Mouse (Mus musculus): Measurements from ENCODE around the gene Ctsw. TPM values are rescaled to one million over a fixed set of nuclear protein-coding genes. Genes with fewer than 3 reads are reported as not detected.

Gene Ctsw
- polyA plus RNA-seq, 1 experiment = 7.2 TPM

GRCm38 (mm10) chr19:5455568-5455967 lies 12.7 kb downstream of the Ctsw start:
- Histone ChIP-seq H3K4me2 (ENCODE audit: low read depth) (peak overlapping the region; percentile 93), H3K4me3 (peak overlapping the region; percentile 48), H3K36me3 (ENCODE audit: control insufficient read depth, insufficient read depth) (peaks cover 6% of the 10 kb centered on the region), H3K79me2 (ENCODE audit: control insufficient read depth, insufficient read depth) (peaks cover 57% of the 10 kb centered on the region), H3ac (ENCODE audit: control insufficient read depth, insufficient read length) (no peak overlapping the region), H3K27me3 (ENCODE audit: control insufficient read depth, insufficient read depth, insufficient read length) (no peaks in the 10 kb centered on the region)
- no peak for TF ChIP-seq TCF3 (IDR thresholded peaks at IDR 0.05; ENCODE audit: insufficient read length, low read depth)
- no peak for TF ChIP-seq MYOG (IDR thresholded peaks at IDR 0.05; ENCODE audit: control insufficient read depth in 1 of 3, insufficient read depth in 1 of 3, insufficient read length in 2 of 3, low read depth in 2 of 3)
- TF ChIP-seq USF1 (IDR thresholded peaks at IDR 0.05; ENCODE audit: low read depth) = no peak
- no peak for TF ChIP-seq MAX (IDR thresholded peaks at IDR 0.05; ENCODE audit: low read depth)
- no peak for TF ChIP-seq SRF (IDR thresholded peaks at IDR 0.05; ENCODE audit: control insufficient read depth, insufficient read length, low read depth)
- TF ChIP-seq CEBPB (IDR thresholded peaks at IDR 0.05; ENCODE audit: insufficient read depth, poor library complexity, severe bottlenecking) = no peak
- TF ChIP-seq REST (IDR thresholded peaks at IDR 0.05; ENCODE audit: insufficient read depth, insufficient read length) = no peak
- TF ChIP-seq E2F4 (IDR thresholded peaks at IDR 0.05; ENCODE audit: insufficient read depth) = no peak
- TF ChIP-seq POLR2A (IDR thresholded peaks at IDR 0.05; ENCODE audit: insufficient read length, low read depth) = no peak
- TF ChIP-seq MYOD1 (IDR thresholded peaks at IDR 0.05; ENCODE audit: control insufficient read depth in 1 of 3, insufficient read length in 2 of 3, low read depth in 2 of 3) = no peak
- TF ChIP-seq POLR2AphosphoS2 (IDR thresholded peaks at IDR 0.05; ENCODE audit: insufficient read length, low read depth) = no peak
- no peak for TF ChIP-seq TCF12 (IDR thresholded peaks at IDR 0.05; ENCODE audit: insufficient read depth, poor library complexity, severe bottlenecking)

- Histone ChIP-seq H3ac (ENCODE audit: control insufficient read depth, insufficient read length) (no peak overlapping the region), H3K79me2 (ENCODE audit: control insufficient read depth, insufficient read depth) (peaks cover 61% of the 10 kb centered on the region), H3K36me3 (ENCODE audit: control insufficient read depth, insufficient read depth) (peaks cover 6% of the 10 kb centered on the region), H3K27me3 (ENCODE audit: control insufficient read depth, insufficient read depth, insufficient read length) (no peaks in the 10 kb centered on the region), H3K4me2 (ENCODE audit: low read depth) (peak overlapping the region; percentile 93), H3K4me3 (no peak overlapping the region)
- TF ChIP-seq SRF (IDR thresholded peaks at IDR 0.05; ENCODE audit: control insufficient read depth, insufficient read length, low read depth) = no peak
- TF ChIP-seq POLR2A (IDR thresholded peaks at IDR 0.05; ENCODE audit: insufficient read length, low read depth) = peak; percentile 4
These were observed 13.3 kb downstream of the Ctsw start for GRCm38 (mm10) chr19:5455037-5455436.

- peaks cover 6% of the 10 kb centered on the region for H3K36me3 ChIP-seq (ENCODE audit: control insufficient read depth, insufficient read depth)
These were observed 16.5 kb downstream of the Ctsw start for GRCm38 (mm10) chr19:5451766-5452165.

GRCm38 (mm10) chr19:5449673-5450072 lies 18.6 kb downstream of the Ctsw start:
- H3K36me3 ChIP-seq (ENCODE audit: control insufficient read depth, insufficient read depth) = peaks cover 6% of the 10 kb centered on the region
- H3K79me2 ChIP-seq (ENCODE audit: control insufficient read depth, insufficient read depth) = peaks cover 63% of the 10 kb centered on the region
- H3ac ChIP-seq (ENCODE audit: control insufficient read depth, insufficient read length) = no peak overlapping the region
- TF ChIP-seq TCF3 (IDR thresholded peaks at IDR 0.05; ENCODE audit: insufficient read length, low read depth) = no peak
- no peak for TF ChIP-seq E2F4 (IDR thresholded peaks at IDR 0.05; ENCODE audit: insufficient read depth)
- TF ChIP-seq REST (IDR thresholded peaks at IDR 0.05; ENCODE audit: insufficient read depth, insufficient read length) = no peak
- no peak for TF ChIP-seq POLR2A (IDR thresholded peaks at IDR 0.05; ENCODE audit: insufficient read length, low read depth)
- TF ChIP-seq POLR2AphosphoS2 (IDR thresholded peaks at IDR 0.05; ENCODE audit: insufficient read length, low read depth) = no peak
- no peak for TF ChIP-seq TCF12 (IDR thresholded peaks at IDR 0.05; ENCODE audit: insufficient read depth, poor library complexity, severe bottlenecking)
- no peak for TF ChIP-seq MAX (IDR thresholded peaks at IDR 0.05; ENCODE audit: low read depth)
- TF ChIP-seq USF1 (IDR thresholded peaks at IDR 0.05; ENCODE audit: low read depth) = no peak
- no peaks in the 10 kb centered on the region for H3K27me3 ChIP-seq (ENCODE audit: control insufficient read depth, insufficient read depth, insufficient read length)
- peak overlapping the region; percentile 86 for H3K4me2 ChIP-seq (ENCODE audit: low read depth)
- H3K4me3 ChIP-seq = peak overlapping the region; percentile 89

More at GRCm38 (mm10) chr19:5451766-5452165, 16.5 kb downstream of the Ctsw start:
- Histone ChIP-seq H3ac (ENCODE audit: control insufficient read depth, insufficient read length) (no peak overlapping the region), H3K4me2 (ENCODE audit: low read depth) (no peak overlapping the region), H3K27me3 (ENCODE audit: control insufficient read depth, insufficient read depth, insufficient read length) (no peaks in the 10 kb centered on the region), H3K79me2 (ENCODE audit: control insufficient read depth, insufficient read depth) (peaks cover 83% of the 10 kb centered on the region), H3K4me3 (no peak overlapping the region)
- TF ChIP-seq E2F4 (IDR thresholded peaks at IDR 0.05; ENCODE audit: insufficient read depth) (no peak), MAX (IDR thresholded peaks at IDR 0.05; ENCODE audit: low read depth) (no peak), POLR2AphosphoS2 (IDR thresholded peaks at IDR 0.05; ENCODE audit: insufficient read length, low read depth) (no peak), MYOD1 (IDR thresholded peaks at IDR 0.05; ENCODE audit: control insufficient read depth in 1 of 3, insufficient read length in 2 of 3, low read depth in 2 of 3) (no peak), SRF (IDR thresholded peaks at IDR 0.05; ENCODE audit: control insufficient read depth, insufficient read length, low read depth) (no peak), USF1 (IDR thresholded peaks at IDR 0.05; ENCODE audit: low read depth) (no peak), POLR2A (IDR thresholded peaks at IDR 0.05; ENCODE audit: insufficient read length, low read depth) (no peak), CEBPB (IDR thresholded peaks at IDR 0.05; ENCODE audit: insufficient read depth, poor library complexity, severe bottlenecking) (no peak), MYOG (IDR thresholded peaks at IDR 0.05; ENCODE audit: control insufficient read depth in 1 of 3, insufficient read depth in 1 of 3, insufficient read length in 2 of 3, low read depth in 2 of 3) (no peak), REST (IDR thresholded peaks at IDR 0.05; ENCODE audit: insufficient read depth, insufficient read length) (no peak), TCF12 (IDR thresholded peaks at IDR 0.05; ENCODE audit: insufficient read depth, poor library complexity, severe bottlenecking) (no peak), TCF3 (IDR thresholded peaks at IDR 0.05; ENCODE audit: insufficient read length, low read depth) (no peak)

GRCm38 (mm10) chr19:5448354-5449150 lies 19.8 kb downstream of the Ctsw start:
- H3K36me3 ChIP-seq (ENCODE audit: control insufficient read depth, insufficient read depth) = peaks cover 6% of the 10 kb centered on the region
- TF ChIP-seq MAX (IDR thresholded peaks at IDR 0.05; ENCODE audit: low read depth) = peak; percentile 59
- TF ChIP-seq REST (IDR thresholded peaks at IDR 0.05; ENCODE audit: insufficient read depth, insufficient read length) = no peak
- TF ChIP-seq TCF3 (IDR thresholded peaks at IDR 0.05; ENCODE audit: insufficient read length, low read depth) = no peak
- no peak for TF ChIP-seq MYOD1 (IDR thresholded peaks at IDR 0.05; ENCODE audit: control insufficient read depth in 1 of 3, insufficient read length in 2 of 3, low read depth in 2 of 3)
- TF ChIP-seq E2F4 (IDR thresholded peaks at IDR 0.05; ENCODE audit: insufficient read depth) = no peak
- TF ChIP-seq SRF (IDR thresholded peaks at IDR 0.05; ENCODE audit: control insufficient read depth, insufficient read length, low read depth) = no peak
- peak in 1 of 3 experiments; percentile 44 for TF ChIP-seq MYOG (IDR thresholded peaks at IDR 0.05; ENCODE audit: control insufficient read depth in 1 of 3, insufficient read depth in 1 of 3, insufficient read length in 2 of 3, low read depth in 2 of 3)
- peak; percentile 63 for TF ChIP-seq POLR2AphosphoS2 (IDR thresholded peaks at IDR 0.05; ENCODE audit: insufficient read length, low read depth)
- no peak for TF ChIP-seq TCF12 (IDR thresholded peaks at IDR 0.05; ENCODE audit: insufficient read depth, poor library complexity, severe bottlenecking)
- peak; percentile 53 for TF ChIP-seq POLR2A (IDR thresholded peaks at IDR 0.05; ENCODE audit: insufficient read length, low read depth)
- no peak for TF ChIP-seq CEBPB (IDR thresholded peaks at IDR 0.05; ENCODE audit: insufficient read depth, poor library complexity, severe bottlenecking)
- peaks cover 52% of the 10 kb centered on the region for H3K79me2 ChIP-seq (ENCODE audit: control insufficient read depth, insufficient read depth)
- H3K4me3 ChIP-seq = peak overlapping the region; percentile 89
- peak overlapping the region; percentile 8 for H3ac ChIP-seq (ENCODE audit: control insufficient read depth, insufficient read length)
- H3K27me3 ChIP-seq (ENCODE audit: control insufficient read depth, insufficient read depth, insufficient read length) = no peaks in the 10 kb centered on the region
- H3K4me2 ChIP-seq (ENCODE audit: low read depth) = peak overlapping the region; percentile 86
